Mouse (Mus musculus) heart, postnatal 36 days (tissue): ENCODE measurements at regions not wholly inside any gene's neighbourhood (a gene's known extent, or its start where the extent isn't known, plus 50 kb on each side); places are given as distances from the start of the nearest gene placed in this dataset.

ENCODE experiments used
- DNase-seq, 2 experiments: peaks; one replicate each; pipeline ENCODE4 v3.0.0; 2021 to 2022
- intact Hi-C: fragments of 180-260 bp; cut with DNase I; formaldehyde crosslinking; loops from one replicate; pipeline ENCODE4 v1.15.1; 2025

DNA sequence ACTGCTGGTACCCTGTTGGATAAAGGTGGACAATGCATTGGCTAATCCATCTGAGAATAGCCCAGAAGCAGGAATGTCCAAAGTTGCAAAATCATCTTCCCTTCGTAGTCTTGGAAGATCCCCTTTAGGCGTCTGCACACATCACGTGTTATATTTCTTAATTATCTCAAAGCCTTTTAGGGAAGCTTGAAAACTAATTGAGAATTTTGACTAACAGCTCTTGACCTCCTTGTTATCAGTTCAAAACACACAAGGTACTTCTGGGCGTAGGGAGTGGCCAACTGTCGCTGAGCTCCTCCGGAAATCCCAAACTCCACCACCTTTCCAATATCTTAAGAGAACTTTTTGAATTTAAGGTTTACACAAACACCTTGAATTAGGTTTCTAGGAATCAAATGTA lies 227.6 kb upstream of the Myocd start:
- DNase-seq: no peak
- intact Hi-C loops: no loop called here

DNA sequence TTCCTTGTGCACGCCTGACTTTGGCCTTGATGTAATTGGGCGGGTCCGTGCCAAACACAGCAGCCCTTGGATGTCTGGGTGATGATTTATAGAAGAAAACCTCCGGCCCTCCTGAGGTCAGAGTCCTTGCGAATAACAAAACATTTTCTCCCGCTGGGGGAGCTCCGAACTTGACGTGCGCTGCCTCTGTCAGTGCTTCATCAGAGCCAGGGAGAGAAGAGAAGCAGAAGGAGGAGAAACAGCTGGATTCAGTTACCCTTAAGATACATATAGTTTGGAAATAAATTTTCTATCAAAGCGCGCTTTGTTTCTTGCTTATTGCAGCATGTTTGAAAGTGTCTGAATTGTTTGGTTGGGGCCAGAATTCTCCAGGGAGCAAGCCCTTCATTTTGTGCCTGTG lies 225.2 kb upstream of the Myocd start:
- DNase-seq: no peak
- intact Hi-C loops: no loop called here

DNA sequence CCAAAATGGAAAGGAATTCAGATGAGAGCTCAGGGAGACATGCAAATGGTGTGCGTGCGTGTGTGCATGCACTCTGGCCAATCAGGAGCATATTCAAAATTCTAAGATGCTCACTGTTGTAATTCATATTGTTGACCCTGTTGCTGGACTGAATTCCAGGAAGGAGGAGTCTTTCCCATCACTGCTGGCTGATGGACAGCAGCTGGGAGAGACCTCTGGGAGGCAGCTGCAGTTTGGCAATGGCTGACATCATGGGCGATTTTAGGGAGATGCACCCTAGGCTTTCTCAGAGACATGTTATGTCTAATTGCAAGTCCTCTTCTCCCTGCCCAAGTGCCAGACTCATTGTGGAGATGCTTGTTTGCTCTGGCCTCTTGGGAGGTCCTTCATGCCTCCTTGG lies 220.6 kb upstream of the Myocd start:
- no peak for DNase-seq
- intact Hi-C loops: no loop called here

DNA sequence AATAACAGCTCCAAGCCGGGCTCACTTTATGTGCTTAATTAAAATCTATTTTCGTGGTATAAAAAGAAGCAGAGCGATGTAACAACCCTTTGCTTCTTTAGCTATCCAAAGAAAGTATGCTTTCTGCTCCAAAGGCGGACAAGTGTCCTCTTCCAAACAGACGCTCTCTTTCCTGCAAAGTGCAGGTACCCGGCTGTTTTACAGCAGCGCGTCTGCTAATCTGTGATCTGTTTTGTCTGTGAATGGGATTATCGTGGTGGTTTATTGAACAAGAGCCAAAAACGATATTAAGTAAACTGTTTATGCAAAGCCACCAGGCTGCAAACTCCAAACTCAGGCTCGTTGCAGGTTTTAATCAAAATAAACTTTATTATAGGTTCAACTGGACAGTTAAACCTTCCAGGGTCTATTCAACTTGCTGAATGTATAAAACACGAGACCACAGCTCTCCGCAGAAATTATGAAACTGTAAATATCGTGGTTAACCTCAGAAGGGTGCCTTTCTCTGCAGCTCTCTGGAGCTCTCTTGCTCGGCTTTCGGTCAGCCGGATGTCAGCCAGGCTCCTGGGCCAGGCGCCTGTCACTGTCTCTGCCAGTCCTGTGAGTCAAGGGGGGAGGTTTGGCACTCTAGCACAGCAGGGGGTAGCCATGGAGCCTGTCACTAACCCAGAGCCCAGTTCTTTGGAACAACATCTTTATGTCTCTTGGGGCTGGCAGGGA lies 206.2 kb upstream of the Myocd start:
- intact Hi-C loops: no loop called here
- peak; percentile 16 to 18 for DNase-seq

DNA sequence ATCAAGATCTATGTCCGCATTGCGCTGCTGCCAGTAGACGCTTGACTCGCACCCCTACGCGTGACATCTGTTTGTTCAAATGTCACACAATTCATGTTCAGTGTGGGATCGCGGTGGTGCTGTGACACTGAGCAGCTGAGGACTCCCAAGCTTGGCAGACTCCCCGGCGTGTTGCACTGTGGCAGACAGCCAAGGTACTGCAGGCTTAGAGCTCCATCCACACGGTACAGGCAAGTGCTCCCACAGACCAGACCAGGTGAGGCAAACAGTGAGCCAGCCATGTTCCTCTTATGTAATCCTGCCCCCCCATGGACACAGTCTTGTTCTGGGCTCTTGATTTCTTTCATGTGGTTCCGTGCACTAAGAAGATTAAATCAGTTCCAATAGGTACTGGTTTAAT lies 205.5 kb upstream of the Myocd start:
- intact Hi-C loops: no loop called here
- peak; percentile 54 to 55 for DNase-seq

DNA sequence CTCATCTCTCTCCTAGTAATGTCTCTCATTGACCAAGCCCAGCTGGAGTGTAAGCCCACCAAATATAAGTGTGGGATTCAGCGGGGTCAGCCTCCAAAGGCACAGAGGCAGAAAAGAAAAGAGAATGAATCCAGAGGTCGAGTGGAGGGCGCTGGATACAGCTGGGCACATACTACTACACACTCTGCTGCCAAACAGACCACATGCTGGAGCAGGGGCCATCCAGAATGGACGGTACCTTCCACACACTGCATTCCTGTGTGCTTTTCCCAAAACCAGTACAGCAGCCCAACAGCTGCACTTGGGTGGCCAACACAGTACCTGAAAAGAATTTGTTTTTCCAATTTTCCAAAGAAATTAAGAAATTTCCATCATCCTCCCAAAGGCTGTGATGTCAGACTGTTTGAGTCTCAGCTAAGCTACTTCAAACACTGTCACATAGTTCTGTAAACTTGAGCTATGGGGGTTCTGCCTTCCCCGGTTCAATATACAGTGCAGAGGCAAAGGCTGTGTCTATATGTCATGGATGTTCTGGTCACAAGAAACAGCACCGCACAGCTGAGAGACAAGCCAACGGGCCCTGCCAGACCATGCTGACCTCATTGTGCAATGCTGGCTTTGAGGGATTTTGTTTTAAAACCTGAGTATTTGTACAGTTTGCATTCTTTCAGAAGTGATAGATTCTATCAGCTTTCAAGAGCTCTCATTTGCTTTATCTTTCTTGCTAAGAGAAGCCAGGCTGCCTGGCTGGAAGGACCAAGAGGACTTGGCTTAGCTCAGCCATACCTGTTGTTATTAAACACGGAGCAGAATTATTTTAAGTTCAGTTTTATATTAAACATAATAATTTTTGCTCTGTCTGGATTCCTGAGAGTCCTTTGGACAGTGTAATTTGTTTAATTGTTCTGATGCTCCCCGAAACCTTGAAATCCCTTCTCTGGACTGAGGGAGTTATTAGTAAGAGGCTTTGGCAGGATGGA lies 200.3 kb upstream of the Myocd start:
- intact Hi-C loops: no loop called here

DNA sequence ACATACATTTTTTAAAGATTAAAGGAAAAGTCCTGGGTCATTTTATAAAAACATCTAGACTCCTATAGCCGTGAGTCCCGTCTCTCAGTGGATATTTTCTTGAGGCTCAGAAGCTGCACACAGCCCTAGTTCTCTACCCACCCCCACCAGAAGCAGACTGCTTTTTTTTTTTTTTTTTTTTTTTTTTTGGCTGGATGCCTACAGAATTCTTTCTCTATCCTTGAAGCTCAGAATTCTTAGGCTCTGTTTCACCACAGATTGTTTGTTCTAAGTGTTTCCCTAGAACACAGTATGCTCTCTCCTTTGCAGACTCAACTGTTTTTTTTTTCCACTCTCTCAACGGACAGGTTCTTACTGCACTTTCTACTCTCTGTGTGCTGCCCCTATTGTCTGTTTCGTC lies 191.3 kb upstream of the Myocd start:
- no peak for DNase-seq
- intact Hi-C loops: no loop called here

More for the DNA sequence above, 200.3 kb upstream of the Myocd start:
- no peak for DNase-seq

DNA sequence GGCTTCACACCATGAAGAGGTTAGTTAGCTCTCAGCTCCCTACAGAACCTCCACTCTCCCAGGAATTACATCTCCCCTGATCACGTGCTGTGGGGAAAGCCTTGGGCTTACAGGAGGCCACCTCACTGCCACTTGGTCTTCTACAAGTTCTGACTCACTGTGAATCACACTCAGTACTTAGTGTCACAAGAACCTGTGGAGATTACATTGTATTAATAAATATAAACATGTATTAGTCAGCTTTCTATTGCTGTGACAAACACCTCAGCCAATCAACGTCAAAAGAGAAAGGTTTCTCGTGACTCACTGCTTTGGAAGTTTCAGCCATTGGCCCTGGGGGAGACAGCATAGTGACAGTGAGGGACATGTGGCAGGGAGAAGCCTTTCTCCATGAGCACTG lies 178.6 kb upstream of the Myocd start:
- no peak for DNase-seq
- intact Hi-C loops: no loop called here

DNA sequence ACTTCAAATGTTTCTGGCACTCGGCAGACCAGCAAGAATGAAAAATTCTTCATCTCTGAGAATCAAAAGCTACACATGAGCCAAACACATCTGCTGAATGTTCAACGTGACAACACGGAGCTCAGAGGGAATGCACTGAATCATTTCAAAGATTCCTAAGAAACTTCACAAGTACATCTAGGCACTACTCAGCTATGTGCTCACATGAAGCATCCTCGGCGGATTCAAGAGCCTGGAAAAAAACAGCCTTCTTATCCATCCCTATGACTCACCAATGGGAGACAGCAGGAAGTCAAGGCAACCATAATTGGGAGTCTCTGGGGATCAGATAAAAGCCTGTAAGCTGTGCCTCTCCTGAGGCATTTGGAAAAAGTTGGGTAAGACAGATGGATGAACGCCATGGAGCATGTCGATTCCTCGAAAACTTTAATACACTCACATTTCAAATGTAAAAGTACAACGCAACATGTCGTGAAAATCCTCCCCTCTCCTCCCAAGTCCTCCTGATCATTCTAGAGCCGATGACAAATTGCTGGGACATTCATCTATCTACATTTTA lies 173.8 kb upstream of the Myocd start:
- no peak for DNase-seq
- intact Hi-C loops: no loop called here

DNA sequence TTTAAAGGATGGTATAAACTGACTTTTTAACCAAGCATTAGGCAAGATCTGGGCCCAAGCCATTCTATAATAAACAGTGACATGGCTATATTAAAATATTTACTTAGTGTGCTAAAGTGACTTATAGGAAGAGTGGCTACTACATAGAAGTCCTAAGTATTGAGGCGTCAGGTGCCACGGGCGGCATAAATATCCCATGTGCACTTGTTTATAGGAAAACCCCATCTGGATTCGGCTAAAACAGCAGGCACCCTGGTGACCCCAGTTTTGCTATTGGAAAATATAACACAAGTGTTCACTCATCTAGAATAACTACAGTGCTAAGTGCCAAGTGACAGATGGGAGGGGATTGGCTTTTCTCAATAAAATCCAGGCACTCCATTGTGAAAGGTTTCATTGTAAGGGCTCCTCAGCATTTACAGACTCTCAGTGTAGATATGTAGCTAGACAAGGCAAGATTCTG lies 165.9 kb upstream of the Myocd start:
- intact Hi-C loops: no loop called here
- no peak for DNase-seq

DNA sequence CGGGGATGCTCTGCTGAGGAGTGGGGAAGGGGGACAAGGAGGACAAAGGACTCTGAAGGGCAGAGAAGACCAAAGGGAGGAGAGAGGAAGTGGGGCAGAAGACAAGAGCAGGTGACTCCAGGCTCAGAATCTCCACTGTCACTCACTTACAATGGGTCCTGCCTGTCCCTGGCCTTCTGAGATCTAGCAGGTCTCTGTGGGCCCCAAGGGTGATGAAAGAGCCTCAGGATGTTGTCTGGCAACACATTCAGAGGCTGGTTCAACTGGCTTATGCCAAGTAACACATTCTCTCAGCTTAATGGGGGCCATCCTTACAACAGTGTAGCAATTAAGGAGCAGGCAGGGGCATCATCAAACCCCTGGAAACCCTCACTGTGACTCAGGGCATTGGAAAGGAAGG lies 152.1 kb upstream of the Myocd start:
- no peak for DNase-seq
- intact Hi-C loops: no loop called here

DNA sequence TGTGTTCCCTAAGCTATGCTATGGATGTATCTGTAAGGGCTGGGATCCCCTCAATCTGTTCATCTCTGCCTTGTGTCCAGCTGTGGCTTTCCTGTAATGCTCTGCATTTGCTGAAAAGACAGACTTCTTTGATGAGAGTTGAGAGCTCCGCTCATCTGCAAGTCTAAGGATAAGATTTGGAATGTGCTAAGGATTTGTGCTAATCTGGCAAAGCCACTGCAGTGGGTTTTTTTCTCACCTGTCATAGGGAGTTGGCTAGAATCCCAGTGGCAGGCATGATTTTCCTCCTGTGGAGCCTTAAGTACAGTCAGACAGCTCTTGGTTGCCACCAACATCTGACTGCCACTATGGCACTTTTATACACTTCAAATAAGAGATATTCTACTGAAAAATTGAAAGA lies 138.8 kb upstream of the Myocd start:
- intact Hi-C loops: no loop called here
- no peak for DNase-seq

DNA sequence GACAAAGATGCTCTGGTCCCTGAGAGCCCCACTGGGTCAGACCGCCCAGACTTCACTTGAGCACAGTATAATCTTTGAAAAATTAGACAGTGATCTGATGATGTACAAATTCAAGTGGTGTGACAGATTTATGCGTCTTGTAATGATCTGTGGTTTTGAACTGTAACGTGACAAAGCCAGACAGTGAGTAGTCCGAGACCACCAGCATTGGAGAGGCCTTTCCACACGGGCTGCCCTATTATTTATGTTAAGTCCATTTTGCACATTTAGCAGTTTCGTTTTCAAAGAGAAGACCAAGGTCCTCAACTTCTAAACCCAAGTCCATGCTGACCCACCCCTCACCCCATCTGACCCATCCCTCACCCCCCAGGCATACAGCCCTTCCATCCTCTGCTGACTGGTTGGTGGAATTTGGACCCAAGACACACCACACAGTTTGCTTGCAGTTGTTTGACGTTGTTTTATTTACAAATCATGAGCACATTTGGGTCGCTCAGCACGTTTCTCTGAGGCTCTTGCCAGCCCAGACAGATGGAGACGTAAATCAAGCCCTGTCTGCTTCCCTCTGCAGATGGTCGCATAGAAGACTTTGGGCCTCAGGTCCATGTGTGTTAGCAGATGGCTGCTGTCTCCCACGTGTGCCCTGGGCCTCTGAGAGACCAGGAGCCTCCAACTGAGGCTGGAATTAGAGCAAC lies 132.8 kb upstream of the Myocd start:
- DNase-seq: no peak
- intact Hi-C loops: no loop called here

DNA sequence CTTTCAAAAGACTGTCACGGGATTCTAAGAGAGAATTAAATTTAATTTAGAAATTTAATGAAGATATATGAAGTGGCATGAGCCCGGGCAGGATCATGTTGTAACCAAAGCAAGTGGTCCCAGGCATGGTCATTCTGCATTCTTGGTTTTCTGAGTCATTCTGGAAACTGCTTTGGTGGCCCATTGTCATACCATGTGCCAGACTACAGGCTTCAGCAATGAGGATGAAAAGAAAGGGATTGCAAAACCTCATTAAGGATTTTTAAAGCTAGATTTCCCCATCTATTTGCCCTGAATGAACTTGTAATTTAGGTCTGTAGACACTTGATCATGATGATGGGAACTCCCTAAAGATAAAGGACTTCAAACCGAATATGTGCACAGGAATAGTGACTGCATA lies 119.4 kb upstream of the Myocd start:
- intact Hi-C loops: loop anchor here (5.0 kb wide), 1 partner anchor 122 kb away; the partner anchor contains the start of gene Myocd
- no peak for DNase-seq

DNA sequence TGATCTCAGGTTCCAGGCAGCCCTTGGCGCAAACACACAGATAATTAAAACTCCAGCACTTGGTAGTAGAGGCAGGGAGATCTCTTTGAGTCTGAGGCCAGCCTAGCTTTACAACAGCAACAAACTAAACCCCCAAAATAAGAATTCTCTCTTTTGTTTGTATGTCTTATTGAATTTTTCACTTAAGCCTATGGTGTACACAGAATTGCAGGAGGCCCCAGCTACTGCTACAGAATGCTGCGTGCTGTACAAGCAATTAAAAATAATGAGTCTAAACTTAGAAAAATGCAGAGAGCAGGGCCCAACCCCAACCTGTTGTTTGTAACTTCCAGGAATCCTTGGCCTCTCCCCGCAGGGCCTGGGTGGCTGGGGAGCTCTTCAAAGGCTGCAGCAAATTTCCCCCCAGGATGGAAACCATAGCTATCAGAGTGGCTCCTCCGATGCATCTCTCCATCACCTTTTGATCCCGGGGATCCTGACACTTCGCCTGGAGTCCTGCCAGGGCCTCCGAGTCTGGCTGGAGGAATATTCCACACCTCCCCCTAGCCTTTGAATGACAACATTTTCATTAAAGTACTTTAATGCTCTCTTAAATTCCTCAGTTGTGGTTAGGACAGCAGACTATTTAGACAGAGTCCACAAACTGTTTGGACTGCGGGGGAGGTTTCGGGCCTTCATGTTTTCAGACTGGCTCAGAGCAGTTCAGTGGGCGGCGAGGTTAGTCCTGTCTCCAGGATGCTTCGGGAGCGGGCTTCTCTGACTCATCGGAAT lies 116.7 kb upstream of the Myocd start:
- intact Hi-C loops: loop anchor here (5.0 kb wide), 1 partner anchor 119 kb away; the partner anchor contains the start of gene Myocd
- DNase-seq: no peak

DNA sequence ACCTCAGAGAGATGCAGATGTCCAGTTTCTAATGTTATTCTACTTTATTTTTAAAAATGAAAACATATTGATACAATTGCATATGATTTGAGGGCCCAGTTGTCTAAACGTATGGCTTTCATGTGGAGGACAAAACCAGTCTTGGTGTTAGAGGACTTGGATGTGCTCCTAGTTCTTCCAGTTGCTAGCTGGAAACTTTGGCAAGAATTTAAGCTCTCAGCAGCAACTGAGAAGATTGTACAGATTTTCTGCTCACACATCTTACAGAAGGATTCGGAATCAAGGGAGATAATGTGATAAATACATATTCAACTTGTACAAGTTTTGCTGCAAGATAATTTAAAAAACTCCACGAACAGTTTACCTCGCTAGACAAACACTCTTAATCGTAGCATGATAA lies 105.6 kb upstream of the Myocd start:
- DNase-seq: no peak
- intact Hi-C loops: no loop called here

DNA sequence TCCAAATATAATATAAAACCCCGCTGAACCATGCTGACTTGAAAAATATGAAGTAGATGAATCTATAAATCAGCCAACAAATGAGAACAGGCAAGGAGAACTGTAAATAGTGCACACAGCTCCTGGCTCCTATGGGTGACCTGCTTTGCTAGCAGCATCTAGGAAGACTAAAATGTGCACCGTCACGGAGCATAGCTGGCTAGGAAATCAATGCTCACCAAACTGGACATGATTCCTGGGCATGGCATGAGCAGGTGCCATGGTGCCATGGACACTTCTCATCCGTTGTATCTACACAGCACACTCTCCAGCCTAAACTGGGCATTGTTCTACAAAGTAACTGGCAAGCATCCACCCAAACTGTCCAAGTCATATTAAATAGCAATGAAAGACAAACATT lies 103.3 kb upstream of the Myocd start:
- intact Hi-C loops: no loop called here
- no peak for DNase-seq

DNA sequence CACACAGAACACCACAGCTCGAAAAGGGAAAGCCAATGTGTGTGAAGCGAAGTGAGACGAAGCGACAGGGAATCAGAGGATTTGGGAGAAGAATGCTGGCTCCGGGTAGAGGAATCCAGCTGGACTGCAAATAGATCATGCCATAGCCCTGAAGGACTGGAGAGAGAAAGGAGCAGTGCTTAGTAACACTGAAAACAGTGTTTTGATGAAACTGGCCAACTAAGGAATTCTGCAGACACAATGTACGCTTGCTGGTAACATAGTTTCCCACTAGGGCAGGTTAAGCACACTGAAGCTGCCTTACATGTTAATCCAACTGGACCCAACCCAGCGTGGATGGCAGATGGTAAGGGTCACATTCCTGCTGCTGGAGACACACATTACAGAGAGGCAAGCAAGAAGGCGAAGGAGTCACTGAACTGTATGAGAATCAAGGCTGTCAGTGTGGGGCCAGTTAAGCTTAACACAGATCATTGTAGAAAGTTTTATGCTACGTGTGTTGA lies 102.6 kb upstream of the Myocd start:
- intact Hi-C loops: no loop called here
- DNase-seq: no peak

DNA sequence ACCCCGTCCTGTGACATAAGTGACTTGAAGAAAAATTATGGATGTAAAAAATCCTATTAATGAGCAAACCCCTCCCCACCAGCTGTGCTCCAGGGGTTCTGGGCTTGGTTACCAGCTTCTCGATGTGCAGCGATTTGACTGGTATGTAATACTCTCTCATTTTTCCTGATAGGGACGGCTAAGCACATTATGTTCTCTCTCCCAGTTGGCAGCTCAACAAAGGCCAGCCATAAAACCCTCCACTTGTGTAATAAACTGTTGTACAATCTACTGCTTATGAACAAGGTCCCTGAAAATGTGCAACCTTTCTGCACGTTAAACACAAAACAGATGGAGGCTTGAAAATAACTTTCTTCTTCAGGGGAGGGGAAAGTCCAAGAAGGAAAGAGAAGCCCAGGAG lies 98.0 kb upstream of the Myocd start:
- intact Hi-C loops: loop anchor here (5.0 to 10.0 kb wide), 3 partner anchors 96 to 267 kb away; no protein-coding TSS in a partner anchor
- no peak for DNase-seq
